Mouse (Mus musculus) embryonic facial prominence, embryonic 14.5 days (tissue): Measurements from ENCODE around the gene Stx18. TPM values are rescaled to one million over a fixed set of nuclear protein-coding genes. Genes with fewer than 3 reads are reported as not detected.

Experiments
- ATAC-seq: fragments of 200-750 bp; cut with Nextera tagmentation; 2 replicates; pipeline ENCODE4 v1.8.0; 2017; ENCODE audit warnings: low read depth, moderate number of reproducible peaks, moderate TSS enrichment
- DNase-seq: peaks from one replicate; pipeline ENCODE4 v3.0.0-alpha.2; 2015; ENCODE audit warnings: low spot score
- H3K27ac ChIP-seq: fragments of 300-500 bp; sonication (generic); replicated peaks from 2 replicates; pipeline ENCODE4 v1.5.1; 2014; ENCODE audit warnings: low read depth, mild to moderate bottlenecking, low read length, moderate library complexity
- H3K27me3 ChIP-seq: fragments of 300-500 bp; sonication (generic); replicated peaks from 2 replicates; pipeline ENCODE4 v1.6.1; 2014; ENCODE audit warnings: low read length; ENCODE audit not compliant: control insufficient read depth, insufficient read depth
- H3K36me3 ChIP-seq: fragments of 300-500 bp; sonication (generic); 2 replicates; pipeline ENCODE4 v1.6.1; 2014; ENCODE audit warnings: low read length, mixed read lengths; ENCODE audit not compliant: control insufficient read depth, insufficient read depth
- H3K4me1 ChIP-seq: fragments of 300-500 bp; sonication (generic); 2 replicates; pipeline ENCODE4 v1.6.1; 2014; ENCODE audit warnings: antibody characterized with exemption, low read length; ENCODE audit not compliant: control insufficient read depth, insufficient read depth
- H3K4me2 ChIP-seq: fragments of 300-500 bp; sonication (generic); 2 replicates; pipeline ENCODE4 v1.6.1; 2014; ENCODE audit warnings: low read depth, mild to moderate bottlenecking, low read length, moderate library complexity, mixed read lengths
- H3K4me3 ChIP-seq: fragments of 300-500 bp; sonication (generic); 2 replicates; pipeline ENCODE4 v1.5.1; 2014; ENCODE audit warnings: low read depth, mild to moderate bottlenecking, low read length
- H3K9ac ChIP-seq: fragments of 300-500 bp; sonication (generic); 2 replicates; pipeline ENCODE4 v1.6.1; 2014; ENCODE audit warnings: low read depth, mild to moderate bottlenecking, low read length, moderate library complexity, mixed read lengths
- H3K9me3 ChIP-seq: fragments of 300-500 bp; sonication (generic); 2 replicates; pipeline ENCODE4 v1.6.1; 2016; ENCODE audit warnings: low read length; ENCODE audit not compliant: control insufficient read depth
- WGBS: fragments of 180-500 bp; shearing (Covaris S2); extraction: QIAGEN DNeasy Blood & Tissue Kit; methylation state at CpG from one replicate; pipeline ENCODE4 v1.1.7; 2014; 5-methylcytosine and 5-hydroxymethylcytosine counted together
- polyA plus RNA-seq: library from polyadenylated mRNA; unstranded; fragments of >200 nt; fragmentation: Nextera tagmentation; extraction: Ambion mirVana; gene quantifications from 2 replicates; pipeline ENCODE4 v1.2.1, GENCODE M21; 2014

The Stx18 gene
- polyA plus RNA-seq, 1 experiment from 2014 or later: 45.8 TPM

DNA sequence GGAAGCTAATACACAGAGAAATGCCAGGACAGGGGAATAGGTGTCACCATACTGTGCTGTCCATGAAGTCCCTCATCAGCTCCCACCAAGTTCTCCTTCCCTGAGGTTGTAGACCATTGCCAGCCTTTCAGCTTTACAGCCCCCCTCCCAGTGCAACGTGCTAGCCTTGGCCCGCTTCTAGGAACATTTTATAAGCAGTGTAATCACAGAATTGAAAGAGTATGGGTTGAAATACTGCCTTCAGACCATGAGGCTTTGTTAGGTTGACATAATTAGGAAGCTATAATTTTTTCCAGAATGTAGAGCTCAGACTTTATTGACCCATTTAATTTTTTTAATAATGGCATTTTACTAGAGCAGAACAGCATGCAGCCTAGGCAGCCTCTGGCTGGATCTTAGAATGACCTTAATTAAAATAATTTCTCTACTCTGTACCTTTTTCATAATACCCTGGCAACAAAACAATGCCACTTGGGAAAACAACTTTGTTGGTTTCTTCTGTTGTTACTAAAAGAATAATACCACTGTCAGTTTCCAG, 60.7 kb downstream of the Stx18 start:
- no peak for ATAC-seq
- H3K9ac ChIP-seq: no peak overlapping the region
- no peak overlapping the region for H3K27ac ChIP-seq

GRCm38 (mm10) chr5:38102945-38103344, 64.4 kb downstream of the Stx18 start:
- WGBS: 78% methylated on average over 2 of the region's 2 CpGs

More for the DNA sequence above, 60.7 kb downstream of the Stx18 start:
- 66% methylated on average over 2 of the region's 2 CpGs for WGBS
- Histone ChIP-seq H3K4me1 (no peaks in the 10 kb centered on the region), H3K27me3 (no peaks in the 10 kb centered on the region), H3K9me3 (no peaks in the 10 kb centered on the region), H3K4me2 (no peak overlapping the region), H3K4me3 (no peak overlapping the region), H3K36me3 (0 out of 2 replicates have a peak, but pooled peaks cover under 1% of the 10 kb centered on the region)
- no peak for DNase-seq

DNA sequence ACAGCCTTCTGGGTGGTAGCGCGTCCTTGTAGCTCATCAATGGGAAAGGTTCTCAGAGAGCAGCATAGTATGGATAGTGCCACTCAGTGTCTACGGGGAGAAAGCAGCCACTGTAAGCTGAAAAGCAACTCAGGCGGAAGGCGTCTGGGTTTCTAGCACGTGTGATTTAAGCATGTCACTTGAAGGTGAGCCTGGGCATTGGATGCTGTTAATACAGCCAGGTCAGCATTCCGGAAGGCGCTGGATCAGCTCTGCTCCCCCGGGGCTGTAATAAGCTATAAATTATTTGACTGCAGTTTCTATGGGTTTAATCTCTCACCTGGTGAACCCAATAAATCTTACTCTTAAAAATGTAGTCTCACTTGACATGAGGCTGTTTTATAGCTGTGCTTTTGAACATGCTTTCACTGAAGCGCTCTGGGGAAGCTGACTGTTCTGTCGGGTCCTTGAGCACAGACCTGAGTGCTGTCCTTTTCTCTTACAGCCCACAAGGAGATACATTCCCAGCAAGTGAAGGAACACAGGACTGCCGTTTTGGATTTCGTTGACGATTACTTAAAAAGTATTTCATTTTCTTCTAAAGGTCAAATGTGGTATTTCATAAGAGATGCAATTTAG, 67.6 kb downstream of the Stx18 start:
- no peak overlapping the region for H3K9ac ChIP-seq
- H3K4me1 ChIP-seq: no peaks in the 10 kb centered on the region
- H3K27me3 ChIP-seq: no peaks in the 10 kb centered on the region
- H3K36me3 ChIP-seq: peaks cover 30% of the 10 kb centered on the region; the same call in 1 of the 2 replicates
- H3K27ac ChIP-seq: no peak overlapping the region
- 90% methylated on average over 14 of the region's 14 CpGs for WGBS
- H3K9me3 ChIP-seq: no peaks in the 10 kb centered on the region
- ATAC-seq (no peak), DNase-seq (no peak)
- H3K4me3 ChIP-seq: no peak overlapping the region
- no peak overlapping the region for H3K4me2 ChIP-seq

More at GRCm38 (mm10) chr5:38102945-38103344, 64.4 kb downstream of the Stx18 start:
- Histone ChIP-seq H3K9ac (no peak overlapping the region), H3K36me3 (peaks cover 14% of the 10 kb centered on the region; the same call in 1 of the 2 replicates), H3K4me3 (no peak overlapping the region), H3K4me1 (no peaks in the 10 kb centered on the region), H3K27ac (no peak overlapping the region), H3K27me3 (no peaks in the 10 kb centered on the region), H3K9me3 (no peaks in the 10 kb centered on the region), H3K4me2 (no peak overlapping the region)
- no peak for DNase-seq
- ATAC-seq: no peak

- Histone ChIP-seq H3K27me3 (no peaks in the 10 kb centered on the region), H3K9me3 (no peaks in the 10 kb centered on the region), H3K36me3 (peaks cover 36% of the 10 kb centered on the region; the same call in 1 of the 2 replicates), H3K27ac (no peak overlapping the region), H3K4me2 (no peak overlapping the region), H3K4me1 (no peaks in the 10 kb centered on the region), H3K9ac (no peak overlapping the region), H3K4me3 (no peak overlapping the region)
- WGBS: 88% methylated on average over 10 of the region's 10 CpGs
- ATAC-seq (no peak), DNase-seq (no peak)
Measured at GRCm38 (mm10) chr5:38106807-38107206, 68.3 kb downstream of the Stx18 start.

DNA sequence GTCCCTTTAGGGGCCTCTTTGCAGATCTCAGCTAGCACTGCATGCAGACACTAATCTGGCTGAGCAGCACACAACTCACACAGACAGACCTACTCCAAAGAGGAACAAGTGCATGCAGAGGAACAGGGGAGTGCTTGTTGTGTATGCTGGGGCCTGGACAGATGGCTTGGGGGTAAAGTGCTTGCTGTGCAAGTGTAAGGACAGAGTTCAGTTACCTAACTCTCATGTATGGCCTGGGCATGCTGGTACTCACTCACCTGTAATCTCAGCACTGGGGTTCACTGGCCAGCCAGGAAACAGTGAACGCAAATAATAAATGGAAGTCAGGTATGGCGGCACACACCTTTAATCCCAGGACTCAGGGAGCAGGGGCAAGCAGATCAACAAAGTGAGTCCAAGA, 76.0 kb downstream of the Stx18 start:
- no peak for DNase-seq
- no peak for ATAC-seq
- Histone ChIP-seq H3K27me3 (no peaks in the 10 kb centered on the region), H3K9ac (no peak overlapping the region), H3K36me3 (peaks cover 49% of the 10 kb centered on the region), H3K4me3 (no peak overlapping the region), H3K9me3 (no peaks in the 10 kb centered on the region), H3K4me2 (no peak overlapping the region), H3K27ac (no peak overlapping the region), H3K4me1 (no peaks in the 10 kb centered on the region)
- 96% methylated on average over 2 of the region's 2 CpGs for WGBS

DNA sequence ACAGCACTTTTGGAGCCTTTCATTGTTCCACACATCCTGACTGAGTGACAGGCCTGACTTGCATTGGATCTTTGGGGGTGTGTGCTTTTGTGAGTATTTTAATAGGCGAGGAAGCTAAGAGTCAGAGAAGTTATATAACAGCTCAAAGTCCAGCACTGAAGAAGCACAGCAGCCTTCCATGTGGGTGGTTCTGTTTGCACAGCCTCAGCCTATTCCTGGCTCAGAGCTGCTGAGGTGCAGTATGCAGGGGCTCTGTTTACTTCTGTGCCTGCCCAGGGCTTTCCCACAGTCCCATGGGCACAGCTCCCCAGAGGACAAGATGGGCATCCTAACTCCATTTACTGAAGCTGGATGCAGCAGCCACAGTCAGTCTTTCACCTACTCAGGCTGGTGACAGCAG, 78.5 kb downstream of the Stx18 start:
- H3K9me3 ChIP-seq: no peaks in the 10 kb centered on the region
- ATAC-seq (no peak), DNase-seq (no peak)
- peaks cover 35% of the 10 kb centered on the region for H3K36me3 ChIP-seq
- H3K9ac ChIP-seq: no peak overlapping the region
- no peaks in the 10 kb centered on the region for H3K27me3 ChIP-seq
- H3K4me2 ChIP-seq: no peak overlapping the region
- WGBS: 95% methylated on average over 1 of the region's 1 CpGs
- H3K4me3 ChIP-seq: no peak overlapping the region
- H3K27ac ChIP-seq: no peak overlapping the region
- H3K4me1 ChIP-seq: no peaks in the 10 kb centered on the region

GRCm38 (mm10) chr5:38119268-38119667, 80.7 kb downstream of the Stx18 start:
- no peaks in the 10 kb centered on the region for H3K4me1 ChIP-seq
- H3K4me3 ChIP-seq: no peak overlapping the region
- H3K9ac ChIP-seq: no peak overlapping the region
- no peak overlapping the region for H3K4me2 ChIP-seq
- no peaks in the 10 kb centered on the region for H3K9me3 ChIP-seq
- ATAC-seq (no peak), DNase-seq (no peak)
- WGBS: 92% methylated on average over 5 of the region's 5 CpGs
- no peak overlapping the region for H3K27ac ChIP-seq
- H3K36me3 ChIP-seq: peaks cover 42% of the 10 kb centered on the region
- H3K27me3 ChIP-seq: no peaks in the 10 kb centered on the region

DNA sequence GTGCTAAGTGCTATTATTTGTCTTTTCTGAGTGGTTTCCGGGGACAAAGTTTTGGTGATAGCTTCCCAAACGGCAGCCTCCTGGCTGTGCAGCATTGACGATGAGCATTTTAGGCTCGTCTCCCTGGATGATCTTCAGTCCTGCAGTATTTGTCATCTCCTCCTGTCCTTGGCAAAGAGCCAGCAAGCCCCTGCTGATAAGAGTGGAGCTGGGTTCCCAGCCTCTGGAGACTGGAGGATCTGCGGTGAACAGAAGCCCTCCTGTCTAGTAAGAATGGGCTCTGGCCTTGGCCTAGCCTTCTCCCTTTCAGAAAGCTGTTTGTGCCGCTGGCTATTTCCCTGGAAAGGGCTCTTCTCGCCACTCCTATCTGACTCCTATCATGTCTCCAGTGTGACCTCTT, 83.2 kb downstream of the Stx18 start:
- Histone ChIP-seq H3K4me1 (no peaks in the 10 kb centered on the region), H3K4me2 (no peak overlapping the region), H3K27ac (no peak overlapping the region), H3K27me3 (no peaks in the 10 kb centered on the region), H3K4me3 (no peak overlapping the region), H3K9me3 (no peaks in the 10 kb centered on the region), H3K9ac (no peak overlapping the region), H3K36me3 (peaks cover 27% of the 10 kb centered on the region)
- DNase-seq: no peak
- WGBS: 90% methylated on average over 7 of the region's 7 CpGs
- ATAC-seq: no peak
